Mouse (Mus musculus) layer of hippocampus, adult 9-11 months (tissue): ENCODE data around the gene 4930564D02Rik.

Experiments
- DNase-seq: peaks from one replicate; pipeline ENCODE4 v3.0.0; 2022

Gene 4930564D02Rik

GRCm38 (mm10) chr3:105114269-105114668 is 47.6 kb downstream of the 4930564D02Rik start:
- peak; percentile 82 for DNase-seq

DNA sequence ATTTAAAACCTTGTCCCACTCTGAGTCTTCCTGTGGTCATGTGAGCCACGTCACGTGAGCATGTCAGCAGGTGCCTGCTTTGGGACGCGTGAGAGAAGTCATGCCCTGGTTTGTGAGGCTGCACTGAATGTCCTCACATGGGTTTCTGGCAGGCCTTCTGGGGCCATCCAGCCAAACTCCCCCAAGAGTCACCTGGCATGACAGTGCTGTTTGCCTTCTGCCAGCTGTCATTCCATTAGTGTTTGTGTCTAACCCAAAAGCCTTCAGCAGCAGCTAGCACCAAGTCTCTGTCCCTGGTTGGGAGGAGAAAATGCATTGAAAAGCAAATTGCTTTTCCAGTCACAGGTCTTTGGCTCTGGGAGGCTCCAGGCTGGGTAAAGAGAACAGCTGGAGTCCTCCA is 50.0 kb downstream of the 4930564D02Rik start:
- DNase-seq = peak; percentile 8

DNA sequence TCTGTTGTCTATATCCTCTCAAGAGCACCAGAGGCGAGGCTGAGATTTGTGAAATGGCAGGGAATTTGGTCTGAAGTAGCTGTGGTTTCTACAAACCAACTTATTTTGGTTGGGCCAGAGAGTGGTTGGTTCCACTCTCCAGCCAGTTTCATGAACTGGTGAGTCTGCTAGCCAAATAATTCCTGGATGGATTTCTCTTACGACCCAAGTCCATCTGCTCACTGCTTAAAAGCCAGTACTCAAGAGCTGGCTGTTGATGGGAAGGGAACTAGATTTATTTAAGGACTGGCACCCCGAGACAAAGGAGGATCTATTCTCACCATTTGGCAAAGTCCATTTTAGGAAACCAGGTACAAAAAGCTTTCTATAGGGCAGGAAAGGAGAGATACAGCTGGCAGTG is 57.1 kb downstream of the 4930564D02Rik start:
- DNase-seq = no peak

GRCm38 (mm10) chr3:105127881-105128280 is 61.2 kb downstream of the 4930564D02Rik start:
- no peak for DNase-seq
